Mouse (Mus musculus) olfactory bulb, adult 2 months (tissue): ENCODE data around the gene Dusp13.

Experiments used
- CTCF ChIP-seq: fragments of 200-500 bp; IDR thresholded peaks from 2 replicates; pipeline ENCODE4 v1.5.1; 2012; ENCODE audit warnings: low read depth, mild to moderate bottlenecking, low read length, moderate library complexity; ENCODE audit not compliant: insufficient read depth
- POLR2A ChIP-seq: fragments of 200-500 bp; IDR thresholded peaks from 2 replicates; pipeline ENCODE4 v1.6.1; 2012; ENCODE audit warnings: mild to moderate bottlenecking, low read depth, low read length, moderate library complexity; ENCODE audit not compliant: insufficient read depth

DNA sequence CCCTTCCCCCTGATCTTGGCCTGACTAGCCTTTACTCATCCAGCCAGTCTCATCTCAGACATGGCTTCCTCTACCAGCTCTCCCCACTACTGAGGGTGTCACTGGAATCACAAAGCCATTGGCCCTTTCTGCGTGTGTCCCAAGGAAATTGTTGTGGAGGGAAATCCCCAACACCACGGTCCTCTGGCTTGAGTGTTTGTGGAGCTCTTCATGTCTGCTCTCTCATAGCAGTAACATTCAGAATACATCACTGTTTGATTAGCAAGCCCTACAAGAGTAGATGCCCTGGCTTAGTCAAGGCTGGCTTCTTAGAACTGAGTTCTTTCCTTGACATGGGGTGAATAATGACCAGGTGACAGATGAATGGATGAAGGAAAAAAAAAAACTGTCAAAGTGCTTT, 4.1 kb downstream of the Dusp13 start:
- TF ChIP-seq POLR2A, result no peak
- TF ChIP-seq CTCF, result no peak
